Mouse (Mus musculus) intestine, postnatal 0 days (tissue): Measurements from ENCODE around the gene Gna11. TPM values are rescaled to one million over a fixed set of nuclear protein-coding genes. Genes with fewer than 3 reads are reported as not detected.

Experiments
- ATAC-seq: fragments of 200-750 bp; cut with Nextera tagmentation; 2 replicates; pipeline ENCODE4 v1.8.0; 2017; ENCODE audit warnings: mild to moderate bottlenecking, moderate TSS enrichment, moderate library complexity
- H3K27ac ChIP-seq: fragments of 300-500 bp; sonication (generic); 2 replicates; pipeline ENCODE4 v1.5.1; 2014; ENCODE audit warnings: mild to moderate bottlenecking, low read depth, low read length, moderate library complexity
- H3K27me3 ChIP-seq: fragments of 300-500 bp; sonication (generic); replicated peaks from 2 replicates; pipeline ENCODE4 v1.6.1; 2014; ENCODE audit warnings: low read length, mixed read lengths; ENCODE audit not compliant: control insufficient read depth, insufficient read depth
- H3K36me3 ChIP-seq: fragments of 300-500 bp; sonication (generic); 2 replicates; pipeline ENCODE4 v1.6.1; 2014; ENCODE audit warnings: mild to moderate bottlenecking, moderate library complexity; ENCODE audit not compliant: control insufficient read depth, insufficient read depth
- H3K4me1 ChIP-seq: fragments of 300-500 bp; sonication (generic); replicated peaks from 2 replicates; pipeline ENCODE4 v1.6.1; 2014; ENCODE audit warnings: antibody characterized with exemption, low read length, mixed read lengths; ENCODE audit not compliant: control insufficient read depth, insufficient read depth
- H3K4me2 ChIP-seq: fragments of 300-500 bp; sonication (generic); replicated peaks from 2 replicates; pipeline ENCODE4 v1.6.1; 2014; ENCODE audit warnings: low read depth, mild to moderate bottlenecking, moderate library complexity
- H3K4me3 ChIP-seq: fragments of 300-500 bp; sonication (generic); 2 replicates; pipeline ENCODE4 v1.5.1; 2014; ENCODE audit warnings: low read depth, low read length
- H3K9ac ChIP-seq: fragments of 300-500 bp; sonication (generic); 2 replicates; pipeline ENCODE4 v1.6.1; 2014; ENCODE audit warnings: mild to moderate bottlenecking, low read depth, low read length
- H3K9me3 ChIP-seq: fragments of 300-500 bp; sonication (generic); 2 replicates; pipeline ENCODE4 v1.6.1; 2016; ENCODE audit warnings: mixed run types; ENCODE audit not compliant: control insufficient read depth
- CTCF ChIP-seq: sonication (generic); IDR thresholded peaks from 2 replicates; pipeline ENCODE4 v1.5.1; 2016; ENCODE audit warnings: low read depth, mild to moderate bottlenecking, control low read depth, antibody characterized with exemption, moderate library complexity
- WGBS: fragments of 180-500 bp; shearing (Covaris S2); extraction: QIAGEN DNeasy Blood & Tissue Kit; methylation state at CpG from one replicate; pipeline ENCODE4 v1.1.7; 2014; 5-methylcytosine and 5-hydroxymethylcytosine counted together
- polyA plus RNA-seq: library from polyadenylated mRNA; unstranded; fragments of >200 nt; fragmentation: Nextera tagmentation; extraction: Ambion mirVana; gene quantifications from 2 replicates; pipeline ENCODE4 v1.2.1, GENCODE M21; 2015

Gene Gna11
- polyA plus RNA-seq, 1 experiment from 2014 or later: 188 TPM

- WGBS: 72% methylated on average over 9 of the region's 9 CpGs
- H3K4me1 ChIP-seq: peaks cover 5% of the 10 kb centered on the region
- peaks cover 23% of the 10 kb centered on the region for H3K36me3 ChIP-seq
- H3K4me3 ChIP-seq: no peak overlapping the region
- no peak for TF ChIP-seq CTCF
- no peak overlapping the region for H3K9ac ChIP-seq
- no peak overlapping the region for H3K27ac ChIP-seq
- ATAC-seq: no peak
- H3K27me3 ChIP-seq: peaks cover 10% of the 10 kb centered on the region; the same call in 1 of the 2 replicates
- no peaks in the 10 kb centered on the region for H3K9me3 ChIP-seq
- no peak overlapping the region for H3K4me2 ChIP-seq
These were observed 24.7 kb upstream of the Gna11 start for GRCm38 (mm10) chr10:81569507-81570237.

- TF ChIP-seq CTCF: no peak
- peaks cover 5% of the 10 kb centered on the region for H3K4me1 ChIP-seq
- no peak overlapping the region for H3K9ac ChIP-seq
- H3K27me3 ChIP-seq: peaks cover 10% of the 10 kb centered on the region; the same call in 1 of the 2 replicates
- 0 out of 2 replicates have a peak overlapping the region, but pooled peaks have one; percentile 17 for H3K4me2 ChIP-seq
- no peaks in the 10 kb centered on the region for H3K9me3 ChIP-seq
- H3K4me3 ChIP-seq: no peak overlapping the region
- WGBS: 8% methylated on average over 15 of the region's 16 CpGs
- no peak for ATAC-seq
- H3K36me3 ChIP-seq: peaks cover 32% of the 10 kb centered on the region
- no peak overlapping the region for H3K27ac ChIP-seq
These were observed 23.6 kb upstream of the Gna11 start for GRCm38 (mm10) chr10:81568381-81569191.

GRCm38 (mm10) chr10:81565257-81566228 is 20.6 kb upstream of the Gna11 start:
- no peak overlapping the region for H3K4me3 ChIP-seq
- no peak overlapping the region for H3K27ac ChIP-seq
- 63% methylated on average over 20 of the region's 20 CpGs for WGBS
- no peak overlapping the region for H3K9ac ChIP-seq
- no peak for TF ChIP-seq CTCF
- H3K4me2 ChIP-seq: no peak overlapping the region
- ATAC-seq: no peak
- H3K36me3 ChIP-seq: peaks cover 38% of the 10 kb centered on the region
- H3K27me3 ChIP-seq: no peaks in the 10 kb centered on the region
- no peaks in the 10 kb centered on the region for H3K9me3 ChIP-seq
- peaks cover 6% of the 10 kb centered on the region; the same call in 1 of the 2 replicates for H3K4me1 ChIP-seq

GRCm38 (mm10) chr10:81564734-81565133 is 19.7 kb upstream of the Gna11 start:
- Histone ChIP-seq H3K27me3 (no peaks in the 10 kb centered on the region), H3K36me3 (peaks cover 38% of the 10 kb centered on the region), H3K4me1 (peaks cover 6% of the 10 kb centered on the region; the same call in 1 of the 2 replicates), H3K4me2 (peak overlapping the region; percentile 22; the same call in 1 of the 2 replicates), H3K9me3 (no peaks in the 10 kb centered on the region), H3K9ac (no peak overlapping the region), H3K4me3 (no peak overlapping the region), H3K27ac (no peak overlapping the region)
- TF ChIP-seq CTCF: peak; percentile 82
- WGBS: 41% methylated on average over 10 of the region's 10 CpGs
- ATAC-seq: no peak

- Histone ChIP-seq H3K4me1 (peaks cover 6% of the 10 kb centered on the region; the same call in 1 of the 2 replicates), H3K27me3 (no peaks in the 10 kb centered on the region), H3K9ac (no peak overlapping the region), H3K36me3 (peaks cover 38% of the 10 kb centered on the region), H3K27ac (no peak overlapping the region), H3K4me3 (0 out of 2 replicates have a peak overlapping the region, but pooled peaks have one; percentile 21), H3K4me2 (peak overlapping the region; percentile 22), H3K9me3 (no peaks in the 10 kb centered on the region)
- WGBS: 18% methylated on average over 10 of the region's 10 CpGs
- no peak for TF ChIP-seq CTCF
- no peak for ATAC-seq
These were observed 19.2 kb upstream of the Gna11 start for GRCm38 (mm10) chr10:81564216-81564615.
